Mouse (Mus musculus) B cell, adult 67 days (primary cell): ENCODE results near the gene Timm44. TPM values are rescaled to one million over a fixed set of nuclear protein-coding genes. Genes with fewer than 3 reads are reported as not detected.

ENCODE experiments used
- total RNA-seq, 2 experiments: library from RNA; stranded (reverse); gene quantifications; 4 replicates each; pipeline ENCODE4 v1.2.4; 2023

Timm44 gene
- 10 to 100 TPM; 86.3 to 94.1 TPM for total RNA-seq

GRCm38 (mm10) chr8:4275275-4276110 is at the start of gene Timm44:
TSS of gene Timm44 (minus strand) at chr8:4275913.

GRCm38 (mm10) chr8:4324983-4325750 is 49.5 kb upstream of the Timm44 start, which contains the start of the genes Ccl25 and Elavl1:
TSS of gene Ccl25 (plus strand) at chr8:4325210.
TSS of gene Elavl1 (minus strand) at chr8:4325413.

GRCm38 (mm10) chr8:4259125-4259804 is 16.4 kb downstream of the Timm44 start, which contains the start of gene Ctxn1:
TSS of gene Ctxn1 (minus strand) at chr8:4259274.

GRCm38 (mm10) chr8:4252934-4253841 is 22.5 kb downstream of the Timm44 start, which contains the start of gene Snapc2:
TSS of gene Snapc2 (plus strand) at chr8:4253080.

GRCm38 (mm10) chr8:4247951-4248540 is 27.7 kb downstream of the Timm44 start, which contains the start of gene Tgfbr3l:
TSS of gene Tgfbr3l (plus strand) at chr8:4248214.

GRCm38 (mm10) chr8:4238434-4239192 is 37.1 kb downstream of the Timm44 start, which contains the start of the genes Map2k7 and Gm49320:
TSS of gene Map2k7 (plus strand) at chr8:4238740.
TSS of gene Gm49320 (plus strand) at chr8:4238865.

GRCm38 (mm10) chr8:4226739-4227347 is 48.9 kb downstream of the Timm44 start, which contains the start of gene Lrrc8e:
TSS of gene Lrrc8e (plus strand) at chr8:4226827.

GRCm38 (mm10) chr8:4216791-4217621 is 58.7 kb downstream of the Timm44 start, which contains the start of gene Prr36:
TSS of gene Prr36 (minus strand) at chr8:4217459.

Other genes starting within 250 kb of the Timm44 start
- not detected for gene Cd209f, start 170.1 kb downstream of the Timm44 start, total RNA-seq
- not detected for gene Cd209g, start 141.8 kb downstream of the Timm44 start, total RNA-seq
- 10 to 100 TPM; 25.0 to 31.1 TPM for gene Evi5l, start 109.3 kb downstream of the Timm44 start, total RNA-seq
- under 1 TPM in 1 of 2 experiments, not detected in 1; 0.18 TPM for gene Prr36, start 58.5 kb downstream of the Timm44 start, total RNA-seq
- not detected for gene Lrrc8e, start 49.1 kb downstream of the Timm44 start, total RNA-seq
- 100 to 1,000 TPM; 114 to 133 TPM for gene Map2k7, start 37.2 kb downstream of the Timm44 start, total RNA-seq
- not detected for gene Gm49320, start 37.0 kb downstream of the Timm44 start, total RNA-seq
- gene Tgfbr3l, start 27.7 kb downstream of the Timm44 start, total RNA-seq, result 10 to 100 TPM; 18.0 to 30.9 TPM
- 10 to 100 TPM; 15.1 to 15.6 TPM for gene Snapc2, start 22.8 kb downstream of the Timm44 start, total RNA-seq
- gene Ctxn1, start 16.6 kb downstream of the Timm44 start, total RNA-seq, result 1 to 10 TPM in 1 of 2 experiments, under 1 TPM in 1; 0.47 to 1.0 TPM
- 10 to 100 TPM; 13.5 to 21.4 TPM for gene Ccl25, start 49.3 kb upstream of the Timm44 start, total RNA-seq
- 100 to 1,000 TPM; 105 TPM for gene Elavl1, start 49.5 kb upstream of the Timm44 start, total RNA-seq
- gene Cers4, start 217.1 kb upstream of the Timm44 start, total RNA-seq, result 10 to 100 TPM; 44.1 to 49.7 TPM